Mouse (Mus musculus): ENCODE results near the gene Cdc6.

DNA sequence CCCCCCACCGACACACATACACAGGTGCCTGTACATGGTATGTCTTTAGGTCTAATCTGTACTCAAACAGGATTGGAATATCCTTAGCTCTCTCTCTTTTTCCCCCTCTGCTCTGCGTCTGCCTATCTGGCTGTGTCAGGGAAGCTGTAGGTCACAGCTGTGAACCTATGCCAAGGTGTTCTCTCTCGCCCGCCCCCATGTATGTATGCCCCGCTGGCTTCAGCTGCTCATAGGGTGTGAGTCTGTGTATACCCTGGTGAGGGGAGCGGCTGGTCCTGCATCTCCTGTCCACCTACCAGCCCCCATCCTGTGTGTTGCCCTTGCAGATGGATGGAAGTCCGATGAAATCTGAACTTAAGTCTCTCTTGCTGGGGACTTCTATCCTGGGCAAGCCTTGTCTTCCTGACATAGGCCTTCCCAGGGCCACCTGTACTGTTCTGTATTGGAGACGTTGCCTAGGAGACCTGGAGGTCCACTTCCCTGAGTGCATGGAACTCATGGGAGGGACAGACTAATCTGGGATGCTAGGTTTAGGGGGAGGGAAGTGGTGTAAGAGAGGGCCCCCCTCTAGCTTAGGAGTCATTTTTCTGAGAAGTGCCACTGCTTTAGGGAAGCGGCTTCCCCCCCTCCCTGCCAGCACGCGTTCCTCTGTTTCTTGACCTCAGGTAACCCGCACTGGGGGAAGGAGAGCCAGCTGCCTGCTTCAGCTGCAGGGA lies 41.8 kb downstream of the Cdc6 start:
- TF ChIP-seq POLR2A (IDR thresholded peaks at IDR 0.05; ENCODE audit: control insufficient read depth, low read depth, low read length): no peak
- no peak for TF ChIP-seq CTCF (IDR thresholded peaks at IDR 0.05; ENCODE audit: control insufficient read depth, insufficient read depth, insufficient replicate concordance, low read depth, low read length)

Measured in testis, adult 2 months (tissue).